27 mouse cellular contexts compared by ENCODE assay signal in genomic region chr13:77476420-77476819, GRCm38 (mm10).
DNase-seq lines count a peak whose midpoint lies in the region; ATAC-seq and TF ChIP-seq lines count a peak whose summit lies in the region.
"Had no signal": no experiment of that assay in that cellular context is flagged by ENCODE, and none has a peak within 500 bp of the region (broad histone marks: within the 10 kb centered on the region; RNA-seq: fewer than 3 reads in every experiment).

No protein-coding gene starts in this region.

- no peak for TF ChIP-seq CTCF in kidney, adult 2 months (conservative IDR thresholded peaks at IDR 0.05; ENCODE audit: insufficient read depth, insufficient read length, low read depth, low read length)

- 59% methylated on average over 4 of the region's 4 CpGs for WGBS in forebrain, embryonic 16.5 days
- WGBS in forebrain, embryonic 11.5 days: 87% methylated on average over 4 of the region's 4 CpGs
- 62% methylated on average over 4 of the region's 4 CpGs for WGBS in midbrain, embryonic 13.5 days
- 90% methylated on average over 4 of the region's 4 CpGs for WGBS in midbrain, embryonic 10.5 days
- WGBS in midbrain, embryonic 16.5 days: 41% methylated on average over 4 of the region's 4 CpGs
- WGBS in kidney, adult 2 months: 90% methylated on average over 4 of the region's 4 CpGs

- no peaks in the 10 kb centered on the region for H3K9me3 ChIP-seq in forebrain, embryonic 16.5 days (ENCODE audit: control insufficient read depth, low read length)
- no peaks in the 10 kb centered on the region for H3K9me3 ChIP-seq in forebrain, embryonic 11.5 days (ENCODE audit: control insufficient read depth, low read length)
- H3K9me3 ChIP-seq in midbrain, embryonic 13.5 days: no peaks in the 10 kb centered on the region
- H3K9me3 ChIP-seq in midbrain, embryonic 10.5 days (replicated peaks): no peaks in the 10 kb centered on the region
- H3K9me3 ChIP-seq in midbrain, embryonic 16.5 days (replicated peaks; ENCODE audit: control insufficient read depth, low read length, poor library complexity, severe bottlenecking): no peaks in the 10 kb centered on the region
- H3K9me3 ChIP-seq: embryonic facial prominence, embryonic 10.5 days; embryonic facial prominence, embryonic 13.5 days; G1E; hindbrain, embryonic 12.5 days; hindbrain, embryonic 15.5 days had no signal

- H3K9ac ChIP-seq in forebrain, embryonic 16.5 days (replicated peaks; ENCODE audit: low read depth, low read length): no peak overlapping the region
- no peak overlapping the region for H3K9ac ChIP-seq in forebrain, embryonic 11.5 days (ENCODE audit: low read length)
- no peak overlapping the region for H3K9ac ChIP-seq in midbrain, embryonic 13.5 days (replicated peaks)
- no peak overlapping the region for H3K9ac ChIP-seq in midbrain, embryonic 16.5 days (ENCODE audit: low read depth, low read length)
- H3K9ac ChIP-seq: embryonic facial prominence, embryonic 13.5 days; hindbrain, embryonic 12.5 days; hindbrain, embryonic 15.5 days had no signal

- no peak overlapping the region for H3K4me2 ChIP-seq in forebrain, embryonic 16.5 days (ENCODE audit: low read length)
- H3K4me2 ChIP-seq in forebrain, embryonic 11.5 days (ENCODE audit: low read depth, low read length, severe bottlenecking): no peak overlapping the region
- no peak overlapping the region for H3K4me2 ChIP-seq in midbrain, embryonic 13.5 days (replicated peaks)
- H3K4me2 ChIP-seq in midbrain, embryonic 16.5 days (ENCODE audit: low read length): no peak overlapping the region
- H3K4me2 ChIP-seq: embryonic facial prominence, embryonic 13.5 days; heart, embryonic 11.5 days; hindbrain, embryonic 12.5 days; hindbrain, embryonic 15.5 days had no signal

- H3K4me1 ChIP-seq in forebrain, embryonic 16.5 days (replicated peaks; ENCODE audit: control insufficient read depth, insufficient read depth, low read length): peaks cover 7% of the 10 kb centered on the region; the same call in 1 of the 2 replicates
- H3K4me1 ChIP-seq in forebrain, embryonic 11.5 days (replicated peaks; ENCODE audit: control insufficient read depth, insufficient read depth, low read length): no peaks in the 10 kb centered on the region
- peaks cover 12% of the 10 kb centered on the region for H3K4me1 ChIP-seq in midbrain, embryonic 13.5 days (replicated peaks)
- peaks cover 5% of the 10 kb centered on the region; the same call in 1 of the 2 replicates for H3K4me1 ChIP-seq in midbrain, embryonic 10.5 days
- peaks cover 15% of the 10 kb centered on the region for H3K4me1 ChIP-seq in midbrain, embryonic 16.5 days (ENCODE audit: control insufficient read depth, insufficient read depth, low read length)
- no peaks in the 10 kb centered on the region for H3K4me1 ChIP-seq in kidney, adult 2 months (ENCODE audit: control insufficient read depth, insufficient read depth, low read length)
- H3K4me1 ChIP-seq: embryonic facial prominence, embryonic 10.5 days; embryonic facial prominence, embryonic 13.5 days had no signal

- ATAC-seq in forebrain, embryonic 16.5 days: peak; percentile 55
- no peak for ATAC-seq in forebrain, embryonic 11.5 days (replicated peaks; ENCODE audit: low FRiP score)
- no peak for ATAC-seq in midbrain, embryonic 13.5 days
- peak; percentile 57 for ATAC-seq in midbrain, embryonic 16.5 days
- ATAC-seq: Patski had no signal

- no peak for TF ChIP-seq POLR2A in kidney, adult 2 months (IDR thresholded peaks at IDR 0.05; ENCODE audit: low read depth, low read length)

- DNase-seq in forebrain, embryonic 11.5 days (ENCODE audit: low spot score): no peak
- no peak for DNase-seq in midbrain, embryonic 10.5 days (ENCODE audit: low spot score)
- peak; percentile 5 for DNase-seq in brain, adult 2 months (ENCODE audit: low read depth, low spot score)
- DNase-seq in kidney, adult 2 months: no peak
- DNase-seq: adrenal gland, postnatal 10 days; adrenal gland, postnatal 36 days; B cell, adult 2 months; cerebellum, adult 11-12 months; cerebellum, adult 8-10 months; cerebellum, postnatal 10 days; cerebellum, postnatal 36 days; embryo, embryonic 11 days; gastrocnemius, adult 2 months; gastrocnemius, postnatal 14 days; heart, adult 11 months had no signal

- no peaks in the 10 kb centered on the region for H3K36me3 ChIP-seq in forebrain, embryonic 16.5 days (ENCODE audit: control insufficient read depth, insufficient read depth)
- no peaks in the 10 kb centered on the region for H3K36me3 ChIP-seq in forebrain, embryonic 11.5 days (ENCODE audit: control insufficient read depth, insufficient read depth, low read length)
- H3K36me3 ChIP-seq in midbrain, embryonic 13.5 days: no peaks in the 10 kb centered on the region
- H3K36me3 ChIP-seq in midbrain, embryonic 10.5 days: no peaks in the 10 kb centered on the region
- H3K36me3 ChIP-seq in midbrain, embryonic 16.5 days (ENCODE audit: control insufficient read depth, insufficient read depth, low read length): no peaks in the 10 kb centered on the region
- no peaks in the 10 kb centered on the region for H3K36me3 ChIP-seq in kidney, adult 2 months (ENCODE audit: control insufficient read depth, insufficient read depth, low read length)
- H3K36me3 ChIP-seq: embryonic facial prominence, embryonic 10.5 days; embryonic facial prominence, embryonic 13.5 days; G1E; hindbrain, embryonic 12.5 days; hindbrain, embryonic 15.5 days had no signal

- no peak overlapping the region for H3K4me3 ChIP-seq in forebrain, embryonic 16.5 days (replicated peaks; ENCODE audit: low read length)
- H3K4me3 ChIP-seq in forebrain, embryonic 11.5 days (ENCODE audit: low read depth, low read length): no peak overlapping the region
- no peak overlapping the region for H3K4me3 ChIP-seq in midbrain, embryonic 13.5 days (replicated peaks)
- H3K4me3 ChIP-seq in midbrain, embryonic 10.5 days: no peak overlapping the region
- no peak overlapping the region for H3K4me3 ChIP-seq in midbrain, embryonic 16.5 days (ENCODE audit: low read depth, low read length)
- no peak overlapping the region for H3K4me3 ChIP-seq in kidney, adult 2 months (ENCODE audit: insufficient read depth, low read depth, low read length)
- H3K4me3 ChIP-seq: embryonic facial prominence, embryonic 10.5 days; embryonic facial prominence, embryonic 13.5 days; erythroblast, embryonic 14.5 days; gastrocnemius, adult 2 months; hindbrain, embryonic 12.5 days; hindbrain, embryonic 15.5 days had no signal

- H3K27ac ChIP-seq in forebrain, embryonic 16.5 days (ENCODE audit: low read length): no peak overlapping the region
- H3K27ac ChIP-seq in forebrain, embryonic 11.5 days (ENCODE audit: low read depth, low read length): no peak overlapping the region
- 0 out of 2 replicates have a peak overlapping the region, but pooled peaks have one; percentile 42 for H3K27ac ChIP-seq in midbrain, embryonic 13.5 days
- H3K27ac ChIP-seq in midbrain, embryonic 10.5 days (replicated peaks): no peak overlapping the region
- peak overlapping the region; percentile 33; the same call in 1 of the 2 replicates for H3K27ac ChIP-seq in midbrain, embryonic 16.5 days (ENCODE audit: low read length)
- no peak overlapping the region for H3K27ac ChIP-seq in kidney, adult 2 months (ENCODE audit: insufficient read depth, low read depth, low read length)
- H3K27ac ChIP-seq: embryonic facial prominence, embryonic 10.5 days; embryonic facial prominence, embryonic 13.5 days; gastrocnemius, adult 2 months; hindbrain, embryonic 12.5 days; hindbrain, embryonic 15.5 days had no signal

- H3K27me3 ChIP-seq in forebrain, embryonic 16.5 days (replicated peaks; ENCODE audit: control insufficient read depth, insufficient read depth, low read length): no peaks in the 10 kb centered on the region
- H3K27me3 ChIP-seq in forebrain, embryonic 11.5 days (ENCODE audit: control insufficient read depth, insufficient read depth, low read length): no peaks in the 10 kb centered on the region
- H3K27me3 ChIP-seq in midbrain, embryonic 13.5 days: no peaks in the 10 kb centered on the region
- H3K27me3 ChIP-seq in midbrain, embryonic 10.5 days (ENCODE audit: low read depth, poor library complexity, severe bottlenecking): no peaks in the 10 kb centered on the region
- H3K27me3 ChIP-seq in midbrain, embryonic 16.5 days (ENCODE audit: control insufficient read depth, insufficient read depth, low read depth, low read length): no peaks in the 10 kb centered on the region
- H3K27me3 ChIP-seq in kidney, adult 2 months (replicated peaks; ENCODE audit: control insufficient read depth, insufficient read depth, low read length): no peaks in the 10 kb centered on the region
- H3K27me3 ChIP-seq: CH12.LX; embryonic facial prominence, embryonic 13.5 days; hindbrain, embryonic 12.5 days; hindbrain, embryonic 15.5 days had no signal

Comparison
In these comparisons a context has a peak if more than half of its experiments do, and no peak if none do; other contexts are left out.
1. ATAC-seq: peak in forebrain, embryonic 16.5 days (single experiment) and midbrain, embryonic 16.5 days (single experiment); none in forebrain, embryonic 11.5 days (single experiment) and midbrain, embryonic 13.5 days (single experiment).
2. H3K27ac ChIP-seq: peak in midbrain, embryonic 13.5 days (single experiment) and midbrain, embryonic 16.5 days (single experiment); none in forebrain, embryonic 16.5 days (single experiment), forebrain, embryonic 11.5 days (single experiment), midbrain, embryonic 10.5 days (single experiment) and kidney, adult 2 months (single experiment).